Mouse (Mus musculus) CH12.LX (cell line): ENCODE measurements around the gene Mstn. TPM values are rescaled to one million over a fixed set of nuclear protein-coding genes. Genes with fewer than 3 reads are reported as not detected.

Experiments used
- DNase-seq: peaks from one replicate; pipeline ENCODE4 v3.0.0-alpha.2; 2013; ENCODE audit errors: extremely low read depth
- H3K27ac ChIP-seq: 2 replicates; pipeline ENCODE4 v1.5.1; 2012; ENCODE audit warnings: low read depth, mild to moderate bottlenecking, control low read depth, moderate library complexity; ENCODE audit not compliant: insufficient read depth
- H3K27me3 ChIP-seq: replicated peaks from 2 replicates; pipeline ENCODE3; 2012; ENCODE audit warnings: inconsistent platforms
- H3K36me3 ChIP-seq, 2 experiments: replicated peaks in 1 of 2; 2 replicates each; pipeline versions ENCODE3 to v1.6.1; 2012; ENCODE audit warnings: inconsistent platforms in 1 of 2, low read length in 1 of 2, mild to moderate bottlenecking in 1 of 2, mixed read lengths in 1 of 2, moderate library complexity in 1 of 2; ENCODE audit not compliant: control insufficient read depth in 1 of 2, insufficient read depth in 1 of 2
- H3K4me1 ChIP-seq, 2 experiments: 2 replicates each; pipeline ENCODE4 v1.6.1; 2012; ENCODE audit warnings: inconsistent platforms in 1 of 2, moderate library complexity in 1 of 2; ENCODE audit not compliant: insufficient read depth in 2 of 2, control insufficient read depth in 1 of 2
- H3K4me2 ChIP-seq: 2 replicates; pipeline ENCODE4 v1.6.1; 2012; ENCODE audit warnings: low read depth, mild to moderate bottlenecking, control low read depth; ENCODE audit not compliant: poor library complexity, insufficient read depth, severe bottlenecking
- H3K4me3 ChIP-seq, 3 experiments: fragments of 150-350 bp in 1 of 3; sonication (generic) in 1 of 3; replicated peaks in 1 of 3; 2 replicates each; pipeline versions ENCODE3 to v1.5.1; 2011 to 2012; ENCODE audit warnings: low read depth in 2 of 3, low read length in 2 of 3, mild to moderate bottlenecking in 2 of 3, moderate library complexity in 2 of 3, control low read depth in 1 of 3, improper control_type of control experiment in 1 of 3, inconsistent platforms in 1 of 3, mixed read lengths in 1 of 3; ENCODE audit not compliant: poor library complexity in 1 of 3
- H3K79me2 ChIP-seq: replicated peaks from 2 replicates; pipeline ENCODE4 v1.6.1; 2012; ENCODE audit warnings: mild to moderate bottlenecking, moderate library complexity; ENCODE audit not compliant: control insufficient read depth, poor library complexity, insufficient read depth, severe bottlenecking; ENCODE audit errors: extremely low read depth
- H3K9ac ChIP-seq: 2 replicates; pipeline ENCODE4 v1.6.1; 2012; ENCODE audit warnings: low read depth, mild to moderate bottlenecking, control low read depth, moderate library complexity; ENCODE audit not compliant: insufficient read depth
- H3K9me3 ChIP-seq: replicated peaks from 2 replicates; pipeline ENCODE3; 2012; ENCODE audit warnings: low read length, inconsistent platforms, mixed read lengths
- BHLHE40 ChIP-seq: IDR thresholded peaks from 2 replicates; pipeline ENCODE4 v1.6.1; 2011; ENCODE audit warnings: mild to moderate bottlenecking, low read depth, low read length, improper control_type of control experiment
- ELF1 ChIP-seq: IDR thresholded peaks from 2 replicates; pipeline ENCODE4 v1.6.1; 2014; ENCODE audit warnings: low read depth, mild to moderate bottlenecking, inconsistent platforms, low read length, improper control_type of control experiment
- EP300 ChIP-seq: IDR thresholded peaks from 2 replicates; pipeline ENCODE4 v1.6.1; 2011; ENCODE audit warnings: low read length, improper control_type of control experiment
- ETS1 ChIP-seq: conservative IDR thresholded peaks from 2 replicates; pipeline ENCODE4 v1.6.1; 2012; ENCODE audit warnings: low read depth, mild to moderate bottlenecking, inconsistent platforms, low read length, improper control_type of control experiment, moderate library complexity
- GABPA ChIP-seq: IDR thresholded peaks from 2 replicates; pipeline ENCODE4 v1.6.1; 2012; ENCODE audit warnings: low read depth, low read length, improper control_type of control experiment, inconsistent platforms; ENCODE audit not compliant: insufficient replicate concordance
- HCFC1 ChIP-seq: IDR thresholded peaks from 2 replicates; pipeline ENCODE4 v1.6.1; 2012; ENCODE audit warnings: low read depth, mild to moderate bottlenecking, inconsistent platforms, low read length, improper control_type of control experiment
- KAT2A ChIP-seq: IDR thresholded peaks from 2 replicates; pipeline ENCODE4 v1.6.1; 2012; ENCODE audit warnings: low read length, improper control_type of control experiment, inconsistent platforms; ENCODE audit not compliant: insufficient replicate concordance
- MAFK ChIP-seq: IDR thresholded peaks from 2 replicates; pipeline ENCODE4 v1.6.1; 2011; ENCODE audit warnings: low read length, improper control_type of control experiment; ENCODE audit not compliant: insufficient replicate concordance
- MAX ChIP-seq: IDR thresholded peaks from 2 replicates; pipeline ENCODE4 v1.6.1; 2011; ENCODE audit warnings: low read length, improper control_type of control experiment
- MAZ ChIP-seq: IDR thresholded peaks from 2 replicates; pipeline ENCODE4 v1.6.1; 2012; ENCODE audit warnings: low read depth, mild to moderate bottlenecking, inconsistent platforms, low read length, improper control_type of control experiment, moderate library complexity
- MEF2A ChIP-seq: IDR thresholded peaks from 2 replicates; pipeline ENCODE4 v1.6.1; 2014; ENCODE audit warnings: low read depth, mild to moderate bottlenecking, inconsistent platforms, low read length, improper control_type of control experiment, borderline replicate concordance
- MXI1 ChIP-seq: IDR thresholded peaks from 2 replicates; pipeline ENCODE4 v1.6.1; 2011; ENCODE audit warnings: mild to moderate bottlenecking, low read depth, low read length, improper control_type of control experiment
- MYC ChIP-seq: IDR thresholded peaks from 2 replicates; pipeline ENCODE4 v1.6.1; 2011; ENCODE audit warnings: low read depth, mild to moderate bottlenecking, improper control_type of control experiment, low read length
- NELFE ChIP-seq: IDR thresholded peaks from 2 replicates; pipeline ENCODE4 v1.6.1; 2011; ENCODE audit warnings: low read depth, low read length, improper control_type of control experiment
- PAX5 ChIP-seq: IDR thresholded peaks from 2 replicates; pipeline ENCODE4 v1.6.1; 2012; ENCODE audit warnings: low read length, inconsistent platforms, mixed read lengths
- POLR2A ChIP-seq: IDR thresholded peaks from 2 replicates; pipeline ENCODE4 v1.6.1; 2011; ENCODE audit warnings: low read depth, mild to moderate bottlenecking, improper control_type of control experiment, low read length
- POLR2AphosphoS2 ChIP-seq: IDR thresholded peaks from 2 replicates; pipeline ENCODE4 v1.6.1; 2011; ENCODE audit warnings: low read depth, low read length, improper control_type of control experiment
- RAD21 ChIP-seq: IDR thresholded peaks from 2 replicates; pipeline ENCODE4 v1.6.1; 2011; ENCODE audit warnings: low read depth, mild to moderate bottlenecking, low read length, improper control_type of control experiment, moderate library complexity
- RCOR1 ChIP-seq: conservative IDR thresholded peaks from 2 replicates; pipeline ENCODE4 v1.6.1; 2012; ENCODE audit warnings: low read depth, mild to moderate bottlenecking, inconsistent platforms, low read length, improper control_type of control experiment
- TBP ChIP-seq: conservative IDR thresholded peaks from 2 replicates; pipeline ENCODE4 v1.6.1; 2011; ENCODE audit warnings: low read depth, low read length, improper control_type of control experiment
- UBTF ChIP-seq: IDR thresholded peaks from 2 replicates; pipeline ENCODE4 v1.6.1; 2012; ENCODE audit warnings: low read depth, mild to moderate bottlenecking, inconsistent platforms, low read length, improper control_type of control experiment, moderate library complexity
- ZC3H11A ChIP-seq: IDR thresholded peaks from 2 replicates; pipeline ENCODE4 v1.6.1; 2012; ENCODE audit warnings: low read depth, mild to moderate bottlenecking, inconsistent platforms, low read length, improper control_type of control experiment
- ZKSCAN1 ChIP-seq: IDR thresholded peaks from 2 replicates; pipeline ENCODE4 v1.6.1; 2012; ENCODE audit warnings: low read depth, inconsistent platforms, low read length, improper control_type of control experiment, borderline replicate concordance
- ZNF384 ChIP-seq: IDR thresholded peaks from 2 replicates; pipeline ENCODE4 v1.6.1; 2012; ENCODE audit warnings: low read depth, low read length, improper control_type of control experiment, inconsistent platforms
- dilution Hi-C: fragments of 300-500 bp; cut with MboI; formaldehyde crosslinking; loops from 2 replicates; pipeline ENCODE4 v1.14.3; 2020; ENCODE audit warnings: low sequenced_read_pairs; ENCODE audit not compliant: extremely low pct_unique_long_range_greater_than_20kb, extremely low pct_ligation_motif_present
- in situ Hi-C: fragments of 300-500 bp; cut with MboI; formaldehyde crosslinking; loops from 3 replicates; pipeline ENCODE4 v1.14.3; 2019; ENCODE audit warnings: low sequenced_read_pairs, low pct_ligation_motif_present, low pct_unique_long_range_greater_than_20kb, mixed read lengths
- polyA plus RNA-seq: library from polyadenylated mRNA; unstranded; fragments of >175 nt; gene quantifications from 2 replicates; pipeline ENCODE4 v1.2.1, GENCODE M21; 2012; ENCODE audit warnings: low read depth; ENCODE audit not compliant: insufficient read length
- total RNA-seq, 2 experiments: library from RNA; depleted of rRNA; stranded (reverse); fragments of 300-350 nt in 1 of 2; fragments of >200 nt in 1 of 2; gene quantifications; 2 replicates each; pipeline ENCODE4 v1.2.3; 2012 to 2014

Gene Mstn
- total and polyA plus RNA-seq, 3 experiments = not detected

DNA sequence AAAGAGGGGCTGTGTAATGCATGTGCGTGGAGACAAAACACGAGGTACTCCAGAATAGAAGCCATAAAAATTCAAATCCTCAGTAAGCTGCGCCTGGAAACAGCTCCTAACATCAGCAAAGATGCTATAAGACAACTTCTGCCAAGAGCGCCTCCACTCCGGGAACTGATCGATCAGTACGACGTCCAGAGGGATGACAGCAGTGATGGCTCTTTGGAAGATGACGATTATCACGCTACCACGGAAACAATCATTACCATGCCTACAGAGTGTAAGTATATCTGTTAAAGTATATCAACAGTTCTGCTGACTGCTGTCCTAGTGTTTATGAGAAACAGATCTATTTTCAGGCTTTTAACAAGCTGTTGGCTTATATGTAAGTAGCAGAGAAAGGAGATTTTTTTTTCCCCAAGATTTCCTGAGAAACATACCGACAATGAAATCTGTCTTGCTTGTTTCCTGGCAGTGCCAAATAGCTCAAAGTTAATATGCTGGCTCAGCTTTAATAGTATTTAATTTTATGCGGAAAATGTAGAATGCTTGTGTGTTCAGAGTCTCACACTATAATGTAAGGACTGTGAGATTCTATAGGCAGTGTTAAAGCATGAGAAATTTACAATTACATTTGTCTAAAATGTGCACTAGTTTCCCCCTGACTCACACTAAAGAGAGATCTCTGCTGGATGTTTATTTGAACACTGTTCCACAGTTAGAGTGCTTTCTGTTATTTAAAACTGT lies 600 bp downstream of the Mstn start:
- Histone ChIP-seq H3K79me2 (no peaks in the 10 kb centered on the region), H3K27me3 (no peaks in the 10 kb centered on the region), H3K4me3 (no peak overlapping the region), H3K4me1 (no peaks in the 10 kb centered on the region), H3K36me3 (no peaks in the 10 kb centered on the region), H3K9me3 (no peaks in the 10 kb centered on the region), H3K27ac (no peak overlapping the region), H3K9ac (no peak overlapping the region), H3K4me2 (no peak overlapping the region)
- DNase-seq = no peak
- dilution Hi-C loops = no loop called here
- TF ChIP-seq MEF2A (no peak), ELF1 (no peak), MYC (no peak), HCFC1 (no peak), ZC3H11A (no peak), RCOR1 (no peak), RAD21 (no peak), NELFE (no peak), TBP (no peak), BHLHE40 (no peak), MXI1 (no peak), ETS1 (no peak), POLR2AphosphoS2 (no peak), MAX (no peak), KAT2A (no peak), PAX5 (no peak), EP300 (no peak), MAFK (no peak), ZNF384 (no peak)
- in situ Hi-C loops = no loop called here

DNA sequence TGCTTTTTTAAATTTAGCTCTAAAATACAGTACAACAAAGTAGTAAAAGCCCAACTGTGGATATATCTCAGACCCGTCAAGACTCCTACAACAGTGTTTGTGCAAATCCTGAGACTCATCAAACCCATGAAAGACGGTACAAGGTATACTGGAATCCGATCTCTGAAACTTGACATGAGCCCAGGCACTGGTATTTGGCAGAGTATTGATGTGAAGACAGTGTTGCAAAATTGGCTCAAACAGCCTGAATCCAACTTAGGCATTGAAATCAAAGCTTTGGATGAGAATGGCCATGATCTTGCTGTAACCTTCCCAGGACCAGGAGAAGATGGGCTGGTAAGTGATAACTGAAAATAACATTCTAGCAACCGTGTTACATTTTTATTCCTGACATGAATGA lies 2.5 kb downstream of the Mstn start:
- dilution Hi-C loops = no loop called here
- no peaks in the 10 kb centered on the region for H3K36me3 ChIP-seq
- no peaks in the 10 kb centered on the region for H3K9me3 ChIP-seq
- no peak overlapping the region for H3K4me3 ChIP-seq
- TF ChIP-seq ZNF384 (no peak), EP300 (no peak), MAX (no peak), ZC3H11A (no peak), UBTF (no peak), MAZ (no peak), GABPA (no peak), POLR2AphosphoS2 (no peak), HCFC1 (no peak), ZKSCAN1 (no peak), KAT2A (no peak), POLR2A (no peak), MAFK (no peak)
- TF ChIP-seq, all 38 proteins: peak for 0
- H3K27ac ChIP-seq = no peak overlapping the region
- no peaks in the 10 kb centered on the region for H3K4me1 ChIP-seq
- in situ Hi-C loops = no loop called here
- H3K4me2 ChIP-seq = no peak overlapping the region
- H3K9ac ChIP-seq = no peak overlapping the region
- no peak for DNase-seq
- H3K27me3 ChIP-seq = no peaks in the 10 kb centered on the region
- no peaks in the 10 kb centered on the region for H3K79me2 ChIP-seq
